Mouse (Mus musculus): ENCODE data around the gene Rgs6.

Gene Rgs6

GRCm38 (mm10) chr12:83160700-83161099, 572.6 kb downstream of the Rgs6 start:
- TF ChIP-seq CTCF (conservative IDR thresholded peaks at IDR 0.05; ENCODE audit: low read length) = no peak
- TF ChIP-seq NANOG (IDR thresholded peaks at IDR 0.05; ENCODE audit: borderline replicate concordance, low read length) = no peak
- TF ChIP-seq POU5F1 (IDR thresholded peaks at IDR 0.05; ENCODE audit: borderline replicate concordance, low read length) = no peak
- Histone ChIP-seq H3K9me3 (ENCODE audit: low read length) (no peaks in the 10 kb centered on the region), H3K4me3 (replicated peaks; ENCODE audit: low read length) (no peak overlapping the region), H3K36me3 (ENCODE audit: insufficient read depth, low read length) (no peaks in the 10 kb centered on the region), H3K27me3 (ENCODE audit: insufficient read depth, low read length) (no peaks in the 10 kb centered on the region), H3K4me1 (replicated peaks; ENCODE audit: low read depth, low read length) (no peaks in the 10 kb centered on the region)

- H3K36me3 ChIP-seq (ENCODE audit: insufficient read depth, low read length) = no peaks in the 10 kb centered on the region
- no peaks in the 10 kb centered on the region for H3K27me3 ChIP-seq (ENCODE audit: insufficient read depth, low read length)
- TF ChIP-seq POU5F1 (IDR thresholded peaks at IDR 0.05; ENCODE audit: borderline replicate concordance, low read length) = no peak
- TF ChIP-seq CTCF (conservative IDR thresholded peaks at IDR 0.05; ENCODE audit: low read length) = no peak
- no peaks in the 10 kb centered on the region for H3K9me3 ChIP-seq (ENCODE audit: low read length)
- H3K4me3 ChIP-seq (replicated peaks; ENCODE audit: low read length) = no peak overlapping the region
- no peaks in the 10 kb centered on the region for H3K4me1 ChIP-seq (replicated peaks; ENCODE audit: low read depth, low read length)
Observed at GRCm38 (mm10) chr12:83163721-83164120, 575.6 kb downstream of the Rgs6 start.

- Histone ChIP-seq H3K4me1 (replicated peaks; ENCODE audit: low read depth, low read length) (no peaks in the 10 kb centered on the region), H3K27me3 (ENCODE audit: insufficient read depth, low read length) (no peaks in the 10 kb centered on the region), H3K36me3 (ENCODE audit: insufficient read depth, low read length) (no peaks in the 10 kb centered on the region), H3K9me3 (ENCODE audit: low read length) (no peaks in the 10 kb centered on the region), H3K4me3 (replicated peaks; ENCODE audit: low read length) (no peak overlapping the region)
- no peak for TF ChIP-seq NANOG (IDR thresholded peaks at IDR 0.05; ENCODE audit: borderline replicate concordance, low read length)
- TF ChIP-seq CTCF (conservative IDR thresholded peaks at IDR 0.05; ENCODE audit: low read length) = no peak
- no peak for TF ChIP-seq POU5F1 (IDR thresholded peaks at IDR 0.05; ENCODE audit: borderline replicate concordance, low read length)
Observed at GRCm38 (mm10) chr12:83165058-83165457, 577.0 kb downstream of the Rgs6 start.

- TF ChIP-seq CTCF (conservative IDR thresholded peaks at IDR 0.05; ENCODE audit: low read length) (no peak), POU5F1 (IDR thresholded peaks at IDR 0.05; ENCODE audit: borderline replicate concordance, low read length) (no peak), NANOG (IDR thresholded peaks at IDR 0.05; ENCODE audit: borderline replicate concordance, low read length) (no peak)
- no peaks in the 10 kb centered on the region for H3K36me3 ChIP-seq (ENCODE audit: insufficient read depth, low read length)
- no peak overlapping the region for H3K4me3 ChIP-seq (replicated peaks; ENCODE audit: low read length)
- no peaks in the 10 kb centered on the region for H3K27me3 ChIP-seq (ENCODE audit: insufficient read depth, low read length)
- H3K4me1 ChIP-seq (replicated peaks; ENCODE audit: low read depth, low read length) = no peaks in the 10 kb centered on the region
- no peaks in the 10 kb centered on the region for H3K9me3 ChIP-seq (ENCODE audit: low read length)
Observed at GRCm38 (mm10) chr12:83168310-83168709, 580.2 kb downstream of the Rgs6 start.

- no peaks in the 10 kb centered on the region for H3K36me3 ChIP-seq (ENCODE audit: insufficient read depth, low read length)
- no peaks in the 10 kb centered on the region for H3K27me3 ChIP-seq (ENCODE audit: insufficient read depth, low read length)
- H3K4me1 ChIP-seq (replicated peaks; ENCODE audit: low read depth, low read length) = no peaks in the 10 kb centered on the region
- TF ChIP-seq POU5F1 (IDR thresholded peaks at IDR 0.05; ENCODE audit: borderline replicate concordance, low read length) = no peak
- no peak for TF ChIP-seq NANOG (IDR thresholded peaks at IDR 0.05; ENCODE audit: borderline replicate concordance, low read length)
- no peak for TF ChIP-seq CTCF (conservative IDR thresholded peaks at IDR 0.05; ENCODE audit: low read length)
- H3K9me3 ChIP-seq (ENCODE audit: low read length) = no peaks in the 10 kb centered on the region
- no peak overlapping the region for H3K4me3 ChIP-seq (replicated peaks; ENCODE audit: low read length)
Observed at GRCm38 (mm10) chr12:83169495-83170209, 581.6 kb downstream of the Rgs6 start.

GRCm38 (mm10) chr12:83178770-83179169, 590.7 kb downstream of the Rgs6 start:
- TF ChIP-seq CTCF (conservative IDR thresholded peaks at IDR 0.05; ENCODE audit: low read length) (no peak), POU5F1 (IDR thresholded peaks at IDR 0.05; ENCODE audit: borderline replicate concordance, low read length) (no peak), NANOG (IDR thresholded peaks at IDR 0.05; ENCODE audit: borderline replicate concordance, low read length) (no peak)
- no peaks in the 10 kb centered on the region for H3K36me3 ChIP-seq (ENCODE audit: insufficient read depth, low read length)
- no peaks in the 10 kb centered on the region for H3K9me3 ChIP-seq (ENCODE audit: low read length)
- no peaks in the 10 kb centered on the region for H3K4me1 ChIP-seq (replicated peaks; ENCODE audit: low read depth, low read length)
- H3K4me3 ChIP-seq (replicated peaks; ENCODE audit: low read length) = no peak overlapping the region
- no peaks in the 10 kb centered on the region for H3K27me3 ChIP-seq (ENCODE audit: insufficient read depth, low read length)

GRCm38 (mm10) chr12:83179860-83180259, 591.8 kb downstream of the Rgs6 start:
- TF ChIP-seq POU5F1 (IDR thresholded peaks at IDR 0.05; ENCODE audit: borderline replicate concordance, low read length) = no peak
- Histone ChIP-seq H3K4me3 (replicated peaks; ENCODE audit: low read length) (no peak overlapping the region), H3K9me3 (ENCODE audit: low read length) (no peaks in the 10 kb centered on the region), H3K4me1 (replicated peaks; ENCODE audit: low read depth, low read length) (no peaks in the 10 kb centered on the region), H3K36me3 (ENCODE audit: insufficient read depth, low read length) (no peaks in the 10 kb centered on the region), H3K27me3 (ENCODE audit: insufficient read depth, low read length) (no peaks in the 10 kb centered on the region)

GRCm38 (mm10) chr12:83180561-83180960, 592.5 kb downstream of the Rgs6 start:
- TF ChIP-seq CTCF (conservative IDR thresholded peaks at IDR 0.05; ENCODE audit: low read length) (no peak), NANOG (IDR thresholded peaks at IDR 0.05; ENCODE audit: borderline replicate concordance, low read length) (no peak), POU5F1 (IDR thresholded peaks at IDR 0.05; ENCODE audit: borderline replicate concordance, low read length) (no peak)
- Histone ChIP-seq H3K27me3 (ENCODE audit: insufficient read depth, low read length) (no peaks in the 10 kb centered on the region), H3K36me3 (ENCODE audit: insufficient read depth, low read length) (no peaks in the 10 kb centered on the region), H3K4me1 (replicated peaks; ENCODE audit: low read depth, low read length) (no peaks in the 10 kb centered on the region), H3K9me3 (ENCODE audit: low read length) (no peaks in the 10 kb centered on the region), H3K4me3 (replicated peaks; ENCODE audit: low read length) (no peak overlapping the region)

GRCm38 (mm10) chr12:83201674-83202073, 613.6 kb downstream of the Rgs6 start:
- peaks cover 10% of the 10 kb centered on the region for H3K27me3 ChIP-seq (ENCODE audit: insufficient read depth, low read length)
- H3K4me1 ChIP-seq (replicated peaks; ENCODE audit: low read depth, low read length) = peaks cover 9% of the 10 kb centered on the region
- H3K4me3 ChIP-seq (replicated peaks; ENCODE audit: low read length) = no peak overlapping the region
- H3K36me3 ChIP-seq (ENCODE audit: insufficient read depth, low read length) = no peaks in the 10 kb centered on the region
- TF ChIP-seq CTCF (conservative IDR thresholded peaks at IDR 0.05; ENCODE audit: low read length) (no peak), POU5F1 (IDR thresholded peaks at IDR 0.05; ENCODE audit: borderline replicate concordance, low read length) (no peak), NANOG (IDR thresholded peaks at IDR 0.05; ENCODE audit: borderline replicate concordance, low read length) (no peak)
- H3K9me3 ChIP-seq (ENCODE audit: low read length) = no peaks in the 10 kb centered on the region

All from E14TG2a.4 (cell line).